Mouse (Mus musculus) neural tube, embryonic 14.5 days (tissue): ENCODE data around the gene Fancc. TPM values are rescaled to one million over a fixed set of nuclear protein-coding genes. Genes with fewer than 3 reads are reported as not detected.

Experiments used
- ATAC-seq: fragments of 200-750 bp; cut with Nextera tagmentation; 2 replicates; pipeline ENCODE4 v1.8.0; 2017; ENCODE audit warnings: low read depth, mild to moderate bottlenecking, moderate TSS enrichment, moderate library complexity
- H3K27ac ChIP-seq: fragments of 300-500 bp; sonication (generic); 2 replicates; pipeline ENCODE4 v1.5.1; 2014; ENCODE audit warnings: low read depth, mild to moderate bottlenecking, control low read depth, low read length, moderate library complexity, mixed read lengths
- H3K27me3 ChIP-seq: fragments of 300-500 bp; sonication (generic); 2 replicates; pipeline ENCODE4 v1.6.1; 2014; ENCODE audit warnings: low read length; ENCODE audit not compliant: control insufficient read depth, insufficient read depth
- H3K36me3 ChIP-seq: fragments of 300-500 bp; sonication (generic); 2 replicates; pipeline ENCODE4 v1.6.1; 2014; ENCODE audit warnings: low read length, mixed read lengths; ENCODE audit not compliant: control insufficient read depth, insufficient read depth
- H3K4me1 ChIP-seq: fragments of 300-500 bp; sonication (generic); 2 replicates; pipeline ENCODE4 v1.6.1; 2014; ENCODE audit warnings: low read length; ENCODE audit not compliant: control insufficient read depth, insufficient read depth
- H3K4me2 ChIP-seq: fragments of 300-500 bp; sonication (generic); 2 replicates; pipeline ENCODE4 v1.6.1; 2014; ENCODE audit warnings: mild to moderate bottlenecking, low read depth, low read length, control low read depth
- H3K4me3 ChIP-seq: fragments of 300-500 bp; sonication (generic); 2 replicates; pipeline ENCODE4 v1.5.1; 2014; ENCODE audit warnings: low read depth, low read length, control low read depth, mixed read lengths
- H3K9ac ChIP-seq: fragments of 300-500 bp; sonication (generic); replicated peaks from 2 replicates; pipeline ENCODE4 v1.6.1; 2014; ENCODE audit warnings: low read depth, mild to moderate bottlenecking, control low read depth, low read length, mixed read lengths
- H3K9me3 ChIP-seq: fragments of 300-500 bp; sonication (generic); 2 replicates; pipeline ENCODE4 v1.6.1; 2016; ENCODE audit warnings: low read length; ENCODE audit not compliant: control insufficient read depth
- WGBS: fragments of 180-500 bp; shearing (Covaris S2); extraction: QIAGEN DNeasy Blood & Tissue Kit; methylation state at CpG from one replicate; pipeline ENCODE4 v1.1.7; 2014; 5-methylcytosine and 5-hydroxymethylcytosine counted together
- polyA plus RNA-seq: library from polyadenylated mRNA; unstranded; fragments of >200 nt; fragmentation: Nextera tagmentation; extraction: Ambion mirVana; gene quantifications from 2 replicates; pipeline ENCODE4 v1.2.1, GENCODE M21; 2014

Gene Fancc
- polyA plus RNA-seq, 1 experiment from 2014 or later, result 14.6 TPM

- no peak overlapping the region for H3K27ac ChIP-seq
- no peak for ATAC-seq
- no peaks in the 10 kb centered on the region for H3K4me1 ChIP-seq
- H3K27me3 ChIP-seq, result no peaks in the 10 kb centered on the region
- no peak overlapping the region for H3K4me2 ChIP-seq
- no peak overlapping the region for H3K9ac ChIP-seq
- H3K36me3 ChIP-seq, result no peaks in the 10 kb centered on the region
- no peak overlapping the region for H3K4me3 ChIP-seq
- no peaks in the 10 kb centered on the region for H3K9me3 ChIP-seq
- WGBS, result 87% methylated on average over 4 of the region's 4 CpGs
These were observed 182.5 kb downstream of the Fancc start for GRCm38 (mm10) chr13:63314608-63314920.

- H3K27ac ChIP-seq, result no peak overlapping the region
- no peaks in the 10 kb centered on the region for H3K9me3 ChIP-seq
- no peaks in the 10 kb centered on the region for H3K36me3 ChIP-seq
- no peak overlapping the region for H3K4me3 ChIP-seq
- no peaks in the 10 kb centered on the region for H3K4me1 ChIP-seq
- no peak overlapping the region for H3K9ac ChIP-seq
- 82% methylated on average over 12 of the region's 12 CpGs for WGBS
- no peaks in the 10 kb centered on the region for H3K27me3 ChIP-seq
- H3K4me2 ChIP-seq, result no peak overlapping the region
- no peak for ATAC-seq
These were observed 183.1 kb downstream of the Fancc start for GRCm38 (mm10) chr13:63313748-63314607.

DNA sequence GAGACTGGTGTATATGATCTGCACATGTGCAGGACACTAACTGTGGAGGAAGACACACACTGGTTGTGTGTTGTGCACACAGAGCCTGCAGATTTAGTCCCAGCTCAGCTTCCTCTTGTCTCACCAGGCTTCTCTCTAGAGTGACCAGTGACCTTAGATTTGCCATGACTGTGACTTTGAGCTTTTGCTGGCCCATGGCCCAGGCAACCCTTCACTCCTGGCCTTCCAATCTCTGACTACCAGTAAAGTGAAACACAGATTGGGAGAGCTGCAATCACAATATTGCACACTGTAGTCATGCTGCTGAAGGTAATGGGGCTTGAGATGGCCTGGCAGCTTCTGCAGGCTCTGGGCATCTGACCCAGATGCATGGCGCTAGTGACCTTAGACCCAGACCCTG is 183.8 kb downstream of the Fancc start:
- H3K9ac ChIP-seq, result no peak overlapping the region
- H3K27ac ChIP-seq, result no peak overlapping the region
- no peaks in the 10 kb centered on the region for H3K4me1 ChIP-seq
- H3K9me3 ChIP-seq, result no peaks in the 10 kb centered on the region
- H3K36me3 ChIP-seq, result no peaks in the 10 kb centered on the region
- H3K4me3 ChIP-seq, result no peak overlapping the region
- no peak overlapping the region for H3K4me2 ChIP-seq
- ATAC-seq, result no peak
- WGBS, result 95% methylated on average over 1 of the region's 1 CpGs
- no peaks in the 10 kb centered on the region for H3K27me3 ChIP-seq

DNA sequence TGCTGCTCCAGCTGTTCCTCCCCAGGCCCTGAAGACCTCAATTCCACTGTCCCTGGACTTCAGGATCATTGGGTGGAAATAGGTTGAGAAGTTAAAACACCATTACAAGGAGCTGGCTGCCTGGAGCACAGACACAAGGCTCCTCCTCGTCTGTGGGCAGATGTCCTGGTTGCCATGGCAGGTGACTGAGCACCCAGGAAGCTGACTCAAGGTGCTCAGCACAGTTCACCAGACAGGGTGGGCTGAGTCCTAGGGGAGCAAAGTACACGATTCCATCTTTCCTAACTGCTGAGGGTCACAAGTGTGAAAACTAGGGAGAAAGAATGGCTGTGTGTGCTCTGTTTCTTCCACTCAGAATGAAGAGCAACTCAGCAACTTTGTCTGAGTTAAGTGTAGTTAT is 185.9 kb downstream of the Fancc start:
- 0 out of 2 replicates have a peak, but pooled peaks cover 6% of the 10 kb centered on the region for H3K4me1 ChIP-seq
- no peaks in the 10 kb centered on the region for H3K36me3 ChIP-seq
- 70% methylated on average over 2 of the region's 2 CpGs for WGBS
- H3K27me3 ChIP-seq, result no peaks in the 10 kb centered on the region
- H3K9ac ChIP-seq, result no peak overlapping the region
- no peak overlapping the region for H3K4me3 ChIP-seq
- no peak overlapping the region for H3K4me2 ChIP-seq
- ATAC-seq, result no peak
- no peaks in the 10 kb centered on the region for H3K9me3 ChIP-seq
- no peak overlapping the region for H3K27ac ChIP-seq

GRCm38 (mm10) chr13:63309563-63309962 is 187.5 kb downstream of the Fancc start:
- no peaks in the 10 kb centered on the region for H3K9me3 ChIP-seq
- H3K4me2 ChIP-seq, result no peak overlapping the region
- H3K36me3 ChIP-seq, result no peaks in the 10 kb centered on the region
- no peak for ATAC-seq
- peaks cover 20% of the 10 kb centered on the region for H3K4me1 ChIP-seq
- H3K27me3 ChIP-seq, result no peaks in the 10 kb centered on the region
- WGBS, result 80% methylated on average over 3 of the region's 3 CpGs
- no peak overlapping the region for H3K4me3 ChIP-seq
- no peak overlapping the region for H3K27ac ChIP-seq
- H3K9ac ChIP-seq, result no peak overlapping the region

DNA sequence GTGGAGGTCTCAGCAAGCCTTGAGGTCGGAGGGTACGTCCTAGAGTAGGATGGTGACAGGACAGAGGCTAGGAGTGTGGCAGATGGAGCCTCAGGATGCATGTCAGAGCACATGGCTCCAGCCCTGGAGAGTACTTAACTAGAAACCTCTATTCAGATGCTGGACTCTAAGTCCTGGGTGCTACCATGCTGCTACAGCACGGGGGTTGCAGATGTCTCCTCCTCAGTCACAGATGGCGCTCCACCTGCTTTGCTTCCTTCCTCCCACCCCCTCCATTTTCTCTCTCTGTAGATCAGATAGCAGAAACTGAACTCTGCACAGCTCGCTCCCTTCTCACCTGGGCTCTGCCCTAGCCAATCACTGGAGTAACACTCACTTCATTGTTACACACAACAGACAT is 190.3 kb downstream of the Fancc start:
- no peak overlapping the region for H3K4me2 ChIP-seq
- no peaks in the 10 kb centered on the region for H3K27me3 ChIP-seq
- ATAC-seq, result no peak
- no peaks in the 10 kb centered on the region for H3K9me3 ChIP-seq
- H3K27ac ChIP-seq, result no peak overlapping the region
- H3K4me1 ChIP-seq, result peaks cover 20% of the 10 kb centered on the region
- WGBS, result 70% methylated on average over 5 of the region's 5 CpGs
- no peak overlapping the region for H3K4me3 ChIP-seq
- H3K36me3 ChIP-seq, result peaks cover 4% of the 10 kb centered on the region; the same call in 1 of the 2 replicates
- H3K9ac ChIP-seq, result no peak overlapping the region

DNA sequence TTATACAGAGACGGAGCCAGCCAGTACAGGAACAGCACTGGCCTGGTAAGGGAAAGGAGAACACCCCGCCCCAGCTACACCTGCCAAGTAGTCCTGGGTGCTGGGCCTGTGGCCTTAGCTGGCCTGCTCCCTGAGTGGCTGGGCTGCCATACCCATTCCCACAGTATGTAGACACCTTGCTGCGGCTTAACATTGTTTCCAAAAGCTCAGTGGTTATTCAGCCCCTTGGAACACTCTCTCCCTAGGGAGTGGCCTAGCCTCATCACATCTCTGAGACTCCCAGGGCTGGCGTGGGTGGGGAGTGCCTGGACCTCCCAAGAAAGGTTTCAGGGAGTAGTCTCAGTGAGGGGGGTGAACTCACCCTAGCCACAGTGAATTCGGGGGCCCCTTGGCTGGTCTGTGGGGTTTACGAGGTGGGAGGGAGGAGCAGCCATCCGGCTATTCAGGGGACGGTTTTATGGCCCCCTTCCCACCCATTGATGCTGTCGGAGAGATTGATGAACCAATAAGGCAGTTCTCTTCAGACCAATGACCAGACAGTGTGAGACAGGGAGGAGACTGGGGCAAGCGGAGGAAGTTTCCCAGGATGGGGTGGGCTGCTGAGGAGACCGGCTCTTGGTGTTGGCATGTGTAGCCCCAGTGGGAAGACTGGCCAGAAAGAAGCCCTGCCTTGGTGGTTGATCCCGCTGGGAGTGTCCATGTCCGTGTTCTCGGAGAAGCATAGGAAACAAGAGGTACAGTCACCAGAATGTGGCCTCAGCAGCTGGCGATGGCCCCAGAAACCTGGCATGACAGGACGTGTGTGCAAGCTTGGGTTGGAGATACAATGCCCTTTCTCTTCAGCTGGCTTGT is 191.7 kb downstream of the Fancc start:
- no peak overlapping the region for H3K9ac ChIP-seq
- H3K27ac ChIP-seq, result peak overlapping the region; percentile 62
- 7% methylated on average over 16 of the region's 16 CpGs for WGBS
- peaks cover 4% of the 10 kb centered on the region; the same call in 1 of the 2 replicates for H3K36me3 ChIP-seq
- H3K4me3 ChIP-seq, result no peak overlapping the region
- peaks cover 20% of the 10 kb centered on the region for H3K4me1 ChIP-seq
- peak; percentile 89 for ATAC-seq
- no peak overlapping the region for H3K4me2 ChIP-seq
- no peaks in the 10 kb centered on the region for H3K27me3 ChIP-seq
- no peaks in the 10 kb centered on the region for H3K9me3 ChIP-seq

DNA sequence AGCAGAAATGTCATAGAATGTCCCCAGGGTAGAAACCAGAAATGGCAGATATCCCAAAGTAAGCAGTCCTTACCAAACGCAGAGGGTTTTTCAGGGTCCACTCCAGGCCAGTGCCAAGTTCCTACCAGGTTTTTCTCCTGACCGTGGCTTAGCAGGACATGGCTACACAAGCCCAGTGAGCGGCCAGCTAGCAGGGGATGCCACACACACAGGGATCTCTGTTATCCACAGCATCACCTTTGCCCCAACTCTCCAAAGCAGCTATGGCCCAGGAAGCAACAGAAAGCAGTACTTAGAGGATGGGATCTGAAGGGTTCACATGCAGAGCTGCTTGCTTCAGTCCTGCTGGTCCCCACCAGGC is 192.3 kb downstream of the Fancc start:
- Histone ChIP-seq H3K4me3 (no peak overlapping the region), H3K27ac (peak overlapping the region; percentile 62), H3K4me2 (no peak overlapping the region), H3K9ac (no peak overlapping the region), H3K9me3 (no peaks in the 10 kb centered on the region), H3K27me3 (no peaks in the 10 kb centered on the region), H3K36me3 (peaks cover 4% of the 10 kb centered on the region; the same call in 1 of the 2 replicates), H3K4me1 (peaks cover 20% of the 10 kb centered on the region)
- 27% methylated on average over 3 of the region's 3 CpGs for WGBS
- ATAC-seq, result peak; percentile 9
